Mouse (Mus musculus) limb, embryonic 15.5 days (tissue): ENCODE data around the gene Phf20. TPM values are rescaled to one million over a fixed set of nuclear protein-coding genes. Genes with fewer than 3 reads are reported as not detected.

ENCODE experiments used
- ATAC-seq: fragments of 200-750 bp; cut with Nextera tagmentation; 2 replicates; pipeline ENCODE4 v1.8.0; 2017; ENCODE audit warnings: low read depth, moderate TSS enrichment; ENCODE audit not compliant: insufficient number of reproducible peaks, low FRiP score, low TSS enrichment
- H3K27ac ChIP-seq: fragments of 300-500 bp; sonication (generic); 2 replicates; pipeline ENCODE4 v1.5.1; 2015; ENCODE audit warnings: moderate library complexity, mild to moderate bottlenecking, inconsistent platforms
- H3K27me3 ChIP-seq: fragments of 300-500 bp; sonication (generic); 2 replicates; pipeline ENCODE4 v1.6.1; 2015; ENCODE audit warnings: inconsistent platforms
- H3K36me3 ChIP-seq: fragments of 300-500 bp; sonication (generic); 2 replicates; pipeline ENCODE4 v1.6.1; 2015; ENCODE audit warnings: inconsistent platforms
- H3K4me1 ChIP-seq: fragments of 300-500 bp; sonication (generic); 2 replicates; pipeline ENCODE4 v1.6.1; 2015; ENCODE audit warnings: inconsistent platforms
- H3K4me2 ChIP-seq: fragments of 300-500 bp; sonication (generic); 2 replicates; pipeline ENCODE4 v1.6.1; 2015; ENCODE audit warnings: mild to moderate bottlenecking, inconsistent platforms
- H3K4me3 ChIP-seq: fragments of 300-500 bp; sonication (generic); 2 replicates; pipeline ENCODE4 v1.5.1; 2015; ENCODE audit warnings: mild to moderate bottlenecking, inconsistent platforms
- H3K9ac ChIP-seq: fragments of 300-500 bp; sonication (generic); 2 replicates; pipeline ENCODE4 v1.6.1; 2015; ENCODE audit warnings: inconsistent platforms
- H3K9me3 ChIP-seq: fragments of 300-500 bp; sonication (generic); 2 replicates; pipeline ENCODE4 v1.6.1; 2016; ENCODE audit warnings: inconsistent platforms
- WGBS: fragments of 180-500 bp; shearing (Covaris S2); methylation state at CpG from one replicate; pipeline ENCODE4 v1.1.7; 2015; 5-methylcytosine and 5-hydroxymethylcytosine counted together
- polyA plus RNA-seq: library from polyadenylated mRNA; unstranded; fragments of >200 nt; fragmentation: Nextera tagmentation; extraction: Ambion mirVana; gene quantifications from 2 replicates; pipeline ENCODE4 v1.2.1, GENCODE M21; 2015

Gene Phf20
- polyA plus RNA-seq: 68.4 and 70.8 TPM in 2 replicates

DNA sequence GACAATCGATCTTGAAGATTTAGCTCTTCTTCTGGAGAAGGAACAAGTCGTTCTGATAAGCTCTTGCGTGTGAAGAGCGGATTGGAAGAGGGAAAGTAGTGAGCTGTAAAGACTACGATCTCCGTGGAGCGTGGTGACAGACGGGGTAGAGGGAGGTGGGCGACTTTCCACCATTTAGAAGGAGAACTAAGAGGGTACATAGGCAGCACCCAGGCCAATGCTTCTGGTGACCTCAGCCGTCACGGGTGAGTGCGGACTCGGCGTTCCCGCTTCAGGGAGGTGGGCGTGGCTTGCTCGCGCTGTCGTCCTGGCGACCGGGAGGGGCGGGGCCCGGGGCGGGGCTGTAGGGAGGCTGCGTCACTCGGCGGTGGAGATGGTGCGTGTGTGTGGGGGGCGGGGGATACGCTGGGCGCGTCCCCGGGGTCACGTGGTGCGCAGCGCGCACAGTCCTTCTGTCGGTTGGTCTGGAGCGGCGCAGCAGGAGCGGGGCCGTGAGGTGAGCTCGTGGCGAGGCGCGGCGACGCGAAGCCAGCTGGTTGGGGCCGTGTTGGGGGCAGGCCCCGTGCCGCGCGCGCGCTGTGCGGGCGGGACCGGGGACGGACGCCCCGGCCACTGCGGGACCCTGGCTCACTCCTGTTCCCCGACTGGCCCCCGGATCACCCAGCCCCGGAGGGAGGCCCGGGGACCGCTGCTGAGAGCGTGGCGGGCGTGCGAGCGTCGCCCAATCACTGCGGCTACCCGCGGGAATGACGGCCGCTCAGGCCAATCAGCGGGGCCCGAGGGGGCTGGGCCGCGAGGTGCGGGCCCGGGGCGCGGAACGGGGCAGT is at the start of gene Phf20:
Gene Phf20 (plus strand): TSS at position 165 of the 827 bp plus-strand sequence.
- Histone ChIP-seq H3K4me2 (peak within 1 kb of the TSS; percentile 59), H3K36me3 (peaks cover 3% of the 10 kb centered on the region; the same call in 1 of the 2 replicates), H3K27ac (peak within 1 kb of the TSS; percentile 94), H3K27me3 (no peaks in the 10 kb centered on the region), H3K4me1 (peaks cover 30% of the 10 kb centered on the region), H3K9me3 (no peaks in the 10 kb centered on the region), H3K9ac (peak within 1 kb of the TSS; percentile 61), H3K4me3 (peak within 1 kb of the TSS; percentile 59)
- peak; percentile 99 for ATAC-seq
- under 1% methylated on average over 75 of the region's 88 CpGs for WGBS

DNA sequence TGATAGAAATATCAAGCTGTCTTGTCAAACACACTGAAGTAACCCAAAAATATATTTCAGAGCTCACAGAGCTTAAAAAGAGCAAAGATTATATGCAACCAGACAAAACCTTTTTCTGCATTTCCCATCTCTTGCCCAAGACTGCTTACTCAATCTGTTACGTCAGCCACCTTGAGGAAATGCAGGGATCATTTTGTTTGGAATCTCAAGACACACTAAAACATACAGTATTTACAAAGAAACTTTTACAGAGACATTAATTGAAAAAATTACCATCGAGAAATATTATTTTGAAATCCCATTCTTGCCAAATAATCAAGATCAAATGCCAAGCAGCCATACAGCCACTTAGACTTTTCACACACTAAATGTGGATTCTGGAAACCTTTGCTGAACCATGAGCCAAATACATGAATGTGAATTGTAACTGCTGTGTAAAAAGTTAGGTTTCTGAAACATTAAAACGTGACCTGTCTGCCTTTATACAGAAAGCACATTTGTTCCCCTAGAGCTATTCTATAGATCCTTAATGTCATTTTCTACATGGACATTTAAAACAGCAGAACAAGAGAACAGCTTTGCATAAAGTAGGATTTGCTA is 48.9 kb upstream of the Phf20 start:
- Histone ChIP-seq H3K4me1 (peaks cover 10% of the 10 kb centered on the region), H3K9me3 (no peaks in the 10 kb centered on the region), H3K27ac (no peak overlapping the region), H3K9ac (no peak overlapping the region), H3K36me3 (peaks cover 42% of the 10 kb centered on the region), H3K4me2 (no peak overlapping the region), H3K4me3 (no peak overlapping the region), H3K27me3 (no peaks in the 10 kb centered on the region)
- no peak for ATAC-seq
- 85% methylated on average over 3 of the region's 3 CpGs for WGBS

DNA sequence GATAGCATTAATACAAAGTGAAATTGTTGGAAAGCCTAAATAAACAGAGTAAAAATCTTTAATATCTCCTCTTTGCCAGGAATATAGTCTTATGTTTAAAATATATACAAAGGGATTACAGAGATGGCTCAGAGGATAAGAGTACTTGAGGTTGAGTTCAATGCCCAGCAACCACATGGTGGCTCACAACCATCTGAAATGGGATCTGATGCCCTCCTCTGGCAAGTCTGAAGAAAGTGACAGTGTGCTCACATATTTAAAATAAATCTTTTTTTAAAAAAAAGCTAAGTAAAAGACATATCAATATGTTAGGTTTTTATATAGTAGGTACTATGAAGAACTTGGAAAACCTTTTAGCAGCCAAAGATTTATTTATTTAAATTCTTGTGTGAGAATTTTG is 44.7 kb upstream of the Phf20 start:
- Histone ChIP-seq H3K36me3 (peaks cover 62% of the 10 kb centered on the region), H3K4me3 (no peak overlapping the region), H3K27me3 (no peaks in the 10 kb centered on the region), H3K9ac (no peak overlapping the region), H3K9me3 (no peaks in the 10 kb centered on the region), H3K27ac (no peak overlapping the region), H3K4me1 (no peaks in the 10 kb centered on the region), H3K4me2 (no peak overlapping the region)
- ATAC-seq: no peak

DNA sequence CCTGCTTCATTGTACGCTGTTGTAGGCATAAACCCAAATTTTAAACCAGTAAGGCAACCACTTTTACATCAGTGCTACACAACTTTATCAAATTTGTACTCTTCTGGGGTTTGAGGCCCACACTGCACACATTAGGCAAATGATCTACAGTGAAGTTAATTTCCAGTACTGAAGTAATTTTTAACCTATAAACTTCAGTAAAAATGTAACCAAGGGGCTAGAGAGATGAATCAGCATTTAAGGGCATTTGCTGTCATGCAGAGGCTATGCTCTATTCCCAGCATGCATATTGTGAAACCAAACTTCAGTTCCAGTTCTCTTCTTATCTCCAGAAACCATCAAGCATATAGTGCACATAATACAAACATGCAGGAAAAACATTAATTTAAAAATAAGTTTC is 30.8 kb upstream of the Phf20 start:
- Histone ChIP-seq H3K4me2 (no peak overlapping the region), H3K9ac (no peak overlapping the region), H3K27me3 (no peaks in the 10 kb centered on the region), H3K4me3 (no peak overlapping the region), H3K4me1 (no peaks in the 10 kb centered on the region), H3K36me3 (peaks cover 71% of the 10 kb centered on the region), H3K27ac (no peak overlapping the region), H3K9me3 (no peaks in the 10 kb centered on the region)
- 94% methylated on average over 1 of the region's 1 CpGs for WGBS
- ATAC-seq: no peak

DNA sequence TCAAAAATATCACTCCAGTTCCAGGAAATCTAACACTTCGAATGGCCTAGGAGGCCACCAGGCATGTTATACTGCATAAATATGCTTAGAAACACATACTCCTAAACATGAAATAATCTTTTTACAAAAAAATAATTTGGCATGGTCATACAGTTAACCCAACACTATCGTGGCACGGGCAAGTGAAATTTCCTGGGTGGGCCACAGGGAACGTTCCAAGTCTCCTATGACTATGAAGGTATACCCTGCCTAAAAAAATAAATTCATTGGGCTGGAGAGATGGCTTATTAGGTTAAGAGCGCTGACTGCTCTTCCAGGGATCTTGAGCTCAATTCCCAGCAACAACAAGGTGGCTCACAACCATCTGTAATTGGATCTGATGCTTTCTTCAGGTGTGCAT is 29.7 kb upstream of the Phf20 start:
- ATAC-seq: no peak
- Histone ChIP-seq H3K36me3 (peaks cover 70% of the 10 kb centered on the region), H3K9ac (no peak overlapping the region), H3K27ac (no peak overlapping the region), H3K4me2 (no peak overlapping the region), H3K4me1 (no peaks in the 10 kb centered on the region), H3K27me3 (no peaks in the 10 kb centered on the region), H3K9me3 (no peaks in the 10 kb centered on the region), H3K4me3 (no peak overlapping the region)
- WGBS: 92% methylated on average over 5 of the region's 5 CpGs

DNA sequence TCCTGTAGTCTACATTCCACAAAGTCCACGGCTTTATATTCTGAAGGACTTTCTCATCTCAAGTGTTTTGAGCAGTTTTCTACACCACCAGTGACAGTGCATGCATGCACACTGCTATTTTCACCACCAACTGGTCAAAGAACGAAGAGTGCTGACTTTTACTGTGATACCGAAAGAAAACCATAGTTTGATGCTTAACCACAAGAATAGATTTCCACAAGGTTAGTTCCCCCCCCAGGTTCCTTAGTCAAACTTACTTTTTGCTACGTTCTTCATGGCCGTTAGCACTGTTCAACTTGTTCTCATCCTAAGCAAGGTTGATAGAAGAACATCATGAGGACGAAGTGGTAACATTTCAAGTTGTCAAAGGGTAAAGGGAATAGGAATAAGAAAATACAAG is 19.2 kb upstream of the Phf20 start:
- Histone ChIP-seq H3K36me3 (peaks cover 20% of the 10 kb centered on the region), H3K27ac (no peak overlapping the region), H3K4me2 (no peak overlapping the region), H3K4me1 (peaks cover 20% of the 10 kb centered on the region), H3K9me3 (no peaks in the 10 kb centered on the region), H3K27me3 (no peaks in the 10 kb centered on the region), H3K4me3 (no peak overlapping the region), H3K9ac (no peak overlapping the region)
- ATAC-seq: no peak
- 85% methylated on average over 6 of the region's 6 CpGs for WGBS

DNA sequence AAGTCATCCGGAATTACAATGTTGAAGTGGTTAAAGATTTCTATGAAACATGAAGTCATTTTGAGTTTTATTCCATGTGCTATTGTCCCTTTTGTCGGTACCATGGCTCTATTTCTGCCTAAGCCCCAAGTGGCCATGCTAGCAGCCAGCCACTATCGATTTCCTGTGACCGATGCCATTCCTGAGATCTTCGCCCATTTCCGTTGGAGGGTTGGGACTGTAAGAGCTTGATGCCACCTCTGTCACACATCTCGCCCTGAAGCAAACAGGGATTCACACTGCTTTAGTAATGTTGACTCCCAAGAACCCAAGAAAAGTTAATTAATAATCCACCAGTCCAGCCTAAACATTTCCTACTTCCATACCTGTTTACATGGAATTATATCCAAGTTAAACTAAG is 18.6 kb upstream of the Phf20 start:
- peak overlapping the region; percentile 22 for H3K4me3 ChIP-seq
- ATAC-seq: no peak
- H3K9me3 ChIP-seq: no peaks in the 10 kb centered on the region
- WGBS: 76% methylated on average over 7 of the region's 7 CpGs
- H3K36me3 ChIP-seq: peaks cover 16% of the 10 kb centered on the region
- no peak overlapping the region for H3K27ac ChIP-seq
- H3K9ac ChIP-seq: no peak overlapping the region
- peak overlapping the region; percentile 58 for H3K4me2 ChIP-seq
- H3K27me3 ChIP-seq: no peaks in the 10 kb centered on the region
- peaks cover 20% of the 10 kb centered on the region for H3K4me1 ChIP-seq

DNA sequence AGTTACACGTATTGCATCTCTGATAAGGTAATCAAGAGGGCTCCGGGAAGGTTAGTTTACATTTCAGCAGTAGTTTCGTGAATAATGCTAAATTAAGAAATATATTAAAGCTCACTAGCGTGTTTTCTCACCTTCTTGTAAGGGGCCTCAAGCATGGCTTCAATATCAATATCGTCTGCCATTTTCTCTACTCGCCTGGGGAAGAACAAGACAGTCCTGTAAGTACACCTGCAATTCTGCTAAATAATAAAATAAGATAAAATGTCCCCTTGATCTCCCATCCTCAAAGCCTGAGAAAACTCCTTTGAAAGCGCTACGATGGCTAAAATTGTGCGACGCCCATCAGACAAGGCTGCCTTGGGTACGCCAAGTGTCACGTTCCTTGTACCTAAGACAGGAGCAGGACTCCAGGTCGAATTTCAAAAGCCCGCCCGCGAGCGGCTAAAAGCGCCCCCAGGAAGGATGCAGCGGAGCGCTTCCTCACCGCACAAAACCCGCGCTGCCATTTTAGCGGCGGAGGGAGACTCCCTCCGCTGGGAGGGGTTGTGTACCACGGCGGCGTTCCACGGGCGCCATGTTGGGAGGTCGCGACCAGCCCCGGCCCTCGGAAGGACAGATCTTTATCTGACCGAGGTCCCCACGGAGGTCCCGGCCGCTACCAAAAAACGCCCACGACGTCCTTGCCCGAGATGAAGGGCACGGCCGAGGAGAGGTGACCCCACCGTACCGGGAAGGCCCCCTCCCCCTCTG is 17.0 kb upstream of the Phf20 start:
- Histone ChIP-seq H3K27ac (peak overlapping the region; percentile 95), H3K4me2 (peak overlapping the region; percentile 58), H3K9me3 (no peaks in the 10 kb centered on the region), H3K4me3 (peak overlapping the region; percentile 94), H3K36me3 (peaks cover 8% of the 10 kb centered on the region; the same call in 1 of the 2 replicates), H3K9ac (peak overlapping the region; percentile 100), H3K27me3 (no peaks in the 10 kb centered on the region), H3K4me1 (peaks cover 16% of the 10 kb centered on the region)
- peak; percentile 11; the same call in 1 of the 2 replicates for ATAC-seq
- WGBS: 2% methylated on average over 47 of the region's 47 CpGs

DNA sequence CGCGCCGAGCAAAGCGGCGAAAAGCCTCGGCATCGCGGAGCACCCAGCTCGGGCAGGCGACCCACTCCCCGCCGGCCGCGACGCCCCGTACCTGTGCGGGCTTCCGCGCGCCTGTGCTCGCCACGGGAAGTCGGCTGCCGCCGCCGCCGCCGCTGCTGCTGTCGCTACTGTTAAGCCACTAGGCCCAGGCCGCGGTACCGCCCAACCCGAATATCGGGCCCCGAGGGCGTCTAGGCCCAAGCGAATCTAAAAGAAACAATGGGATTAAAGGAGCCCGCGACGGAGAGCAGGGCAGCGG is 16.5 kb upstream of the Phf20 start:
- peak overlapping the region; percentile 94 for H3K4me3 ChIP-seq
- WGBS: 0% methylated on average over 34 of the region's 41 CpGs
- H3K36me3 ChIP-seq: peaks cover 5% of the 10 kb centered on the region; the same call in 1 of the 2 replicates
- H3K9me3 ChIP-seq: no peaks in the 10 kb centered on the region
- peak overlapping the region; percentile 95 for H3K27ac ChIP-seq
- ATAC-seq: no peak
- peaks cover 14% of the 10 kb centered on the region for H3K4me1 ChIP-seq
- H3K9ac ChIP-seq: peak overlapping the region; percentile 100
- H3K27me3 ChIP-seq: no peaks in the 10 kb centered on the region
- H3K4me2 ChIP-seq: no peak overlapping the region

DNA sequence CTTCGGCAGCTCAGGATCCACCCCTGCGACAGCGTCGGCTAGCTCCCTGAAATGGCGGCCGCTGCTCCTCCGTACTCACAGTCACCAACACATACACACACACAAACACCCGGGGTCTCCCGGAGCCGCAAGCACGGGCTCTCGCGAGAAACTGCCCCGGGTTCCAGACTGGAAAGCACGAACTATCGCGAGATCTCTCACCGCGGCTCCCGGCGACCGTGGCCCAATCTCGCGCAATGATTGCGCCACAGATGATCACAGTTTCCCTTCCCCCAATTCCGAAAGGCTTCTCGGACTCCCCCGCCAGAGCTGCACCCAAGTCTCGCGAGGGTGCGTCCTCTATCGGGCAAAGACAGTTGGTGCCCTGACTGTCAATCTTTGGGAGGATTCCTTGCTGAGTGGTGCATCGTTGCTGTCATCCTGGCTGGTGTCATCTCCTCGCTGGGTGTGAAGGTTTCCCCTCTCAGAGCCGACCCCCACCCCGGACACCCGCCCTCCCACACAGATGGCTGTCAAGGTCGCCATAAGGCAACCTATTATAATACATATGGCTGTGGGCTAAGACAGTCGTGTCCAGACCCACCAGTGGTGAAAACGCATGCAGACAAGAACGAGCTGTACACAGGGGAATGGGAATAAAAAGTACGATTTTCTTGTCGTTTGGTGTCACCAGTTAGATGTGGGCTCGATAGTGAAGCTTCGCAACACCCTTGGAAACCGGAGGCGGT is 16.0 kb upstream of the Phf20 start, which contains the start of gene Rbm39:
Gene Rbm39 (minus strand): TSS at position 145 of the 728 bp plus-strand sequence.
- H3K27me3 ChIP-seq: no peaks in the 10 kb centered on the region
- peaks cover 5% of the 10 kb centered on the region; the same call in 1 of the 2 replicates for H3K36me3 ChIP-seq
- H3K4me3 ChIP-seq: peak within 1 kb of the TSS; percentile 94
- H3K4me2 ChIP-seq: peak within 1 kb of the TSS; percentile 58
- WGBS: 0% methylated on average over 47 of the region's 47 CpGs
- H3K9me3 ChIP-seq: no peaks in the 10 kb centered on the region
- peak within 1 kb of the TSS; percentile 100 for H3K9ac ChIP-seq
- peaks cover 14% of the 10 kb centered on the region for H3K4me1 ChIP-seq
- ATAC-seq: peak; percentile 96
- H3K27ac ChIP-seq: peak within 1 kb of the TSS; percentile 95

DNA sequence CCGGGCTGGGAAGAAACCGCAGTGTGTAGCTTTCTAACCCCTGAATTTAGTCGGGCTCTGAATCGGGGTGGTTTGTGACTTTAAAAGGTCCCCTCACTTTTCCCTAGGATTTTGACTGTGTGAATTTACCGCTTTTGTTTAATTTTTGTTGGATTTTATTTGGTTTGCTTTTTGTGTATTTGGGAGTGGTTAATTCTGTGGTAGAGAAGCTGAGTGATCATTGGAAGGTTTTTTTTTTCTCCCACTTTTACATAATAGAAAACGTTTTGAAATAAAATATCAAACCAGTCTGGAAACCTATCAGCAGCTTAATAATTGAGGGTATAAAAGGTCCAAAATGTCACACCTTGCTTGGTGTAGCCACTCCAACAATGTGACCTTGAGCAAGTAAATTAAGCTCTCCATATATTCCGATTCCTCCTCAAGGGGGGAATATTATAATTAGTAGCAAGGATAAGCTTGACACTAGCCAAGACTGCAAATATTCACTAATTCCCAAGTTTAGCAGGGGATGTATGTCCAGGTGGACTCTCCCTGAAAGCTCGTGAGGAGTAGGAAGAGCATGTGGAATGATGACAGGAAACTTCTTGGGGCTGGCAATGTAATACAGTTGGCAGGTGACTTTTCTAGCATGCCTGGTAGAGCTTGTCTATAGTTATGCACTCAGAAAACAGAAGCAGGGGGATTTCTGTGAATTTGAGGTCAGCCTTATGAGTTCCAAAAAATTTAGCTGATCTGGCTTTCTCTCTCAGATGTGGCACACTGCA is 15.3 kb upstream of the Phf20 start:
- Histone ChIP-seq H3K9me3 (no peaks in the 10 kb centered on the region), H3K27me3 (no peaks in the 10 kb centered on the region), H3K4me1 (peaks cover 14% of the 10 kb centered on the region), H3K4me2 (peak overlapping the region; percentile 50), H3K27ac (peak overlapping the region; percentile 92), H3K4me3 (peak overlapping the region; percentile 94), H3K9ac (peak overlapping the region; percentile 64), H3K36me3 (peaks cover 5% of the 10 kb centered on the region; the same call in 1 of the 2 replicates)
- 12% methylated on average over 8 of the region's 8 CpGs for WGBS
- ATAC-seq: no peak
